Mouse (Mus musculus) hindbrain, embryonic 10.5 days (tissue): ENCODE data around the gene Olfr853. TPM values are rescaled to one million over a fixed set of nuclear protein-coding genes. Genes with fewer than 3 reads are reported as not detected.

Source experiments
- DNase-seq: peaks from one replicate; pipeline ENCODE4 v3.0.0-alpha.2; 2017; ENCODE audit warnings: low spot score
- H3K27ac ChIP-seq: fragments of 300-500 bp; sonication (generic); 2 replicates; pipeline ENCODE4 v1.5.1; 2016; ENCODE audit warnings: mild to moderate bottlenecking, moderate library complexity
- H3K27me3 ChIP-seq: fragments of 300-500 bp; sonication (generic); 2 replicates; pipeline ENCODE4 v1.6.1; 2016; ENCODE audit warnings: mild to moderate bottlenecking; ENCODE audit not compliant: poor library complexity, insufficient read depth, severe bottlenecking
- H3K36me3 ChIP-seq: fragments of 300-500 bp; sonication (generic); 2 replicates; pipeline ENCODE4 v1.6.1; 2016; ENCODE audit warnings: mild to moderate bottlenecking, moderate library complexity
- H3K4me1 ChIP-seq: fragments of 300-500 bp; sonication (generic); replicated peaks from 2 replicates; pipeline ENCODE4 v1.6.1; 2016; ENCODE audit warnings: mild to moderate bottlenecking
- H3K4me3 ChIP-seq: fragments of 300-500 bp; sonication (generic); 2 replicates; pipeline ENCODE4 v1.5.1; 2016; ENCODE audit warnings: mild to moderate bottlenecking, moderate library complexity
- H3K9me3 ChIP-seq: fragments of 300-500 bp; sonication (generic); 2 replicates; pipeline ENCODE4 v1.6.1; 2016; ENCODE audit warnings: mild to moderate bottlenecking, moderate library complexity
- WGBS: fragments of 180-500 bp; shearing (Covaris S2); methylation state at CpG from one replicate; pipeline ENCODE4 v1.1.7; 2016; 5-methylcytosine and 5-hydroxymethylcytosine counted together
- polyA plus RNA-seq: library from polyadenylated mRNA; unstranded; fragments of >200 nt; fragmentation: Nextera tagmentation; extraction: Ambion mirVana; gene quantifications from 2 replicates; pipeline ENCODE4 v1.2.1, GENCODE M21; 2016

Gene Olfr853
- polyA plus RNA-seq, result not detected in 2 replicates

GRCm38 (mm10) chr9:19540976-19541375, at the start of gene Olfr853:
TSS of gene Olfr853 (minus strand) at chr9:19541076.
- no peaks in the 10 kb centered on the region for H3K36me3 ChIP-seq
- H3K9me3 ChIP-seq, result peaks cover 28% of the 10 kb centered on the region; the same call in 1 of the 2 replicates
- no peaks in the 10 kb centered on the region for H3K27me3 ChIP-seq
- H3K4me3 ChIP-seq, result no peak within 1 kb of the TSS
- WGBS, result 85% methylated on average over 1 of the region's 1 CpGs
- no peaks in the 10 kb centered on the region for H3K4me1 ChIP-seq
- no peak within 1 kb of the TSS for H3K27ac ChIP-seq
- no peak for DNase-seq

DNA sequence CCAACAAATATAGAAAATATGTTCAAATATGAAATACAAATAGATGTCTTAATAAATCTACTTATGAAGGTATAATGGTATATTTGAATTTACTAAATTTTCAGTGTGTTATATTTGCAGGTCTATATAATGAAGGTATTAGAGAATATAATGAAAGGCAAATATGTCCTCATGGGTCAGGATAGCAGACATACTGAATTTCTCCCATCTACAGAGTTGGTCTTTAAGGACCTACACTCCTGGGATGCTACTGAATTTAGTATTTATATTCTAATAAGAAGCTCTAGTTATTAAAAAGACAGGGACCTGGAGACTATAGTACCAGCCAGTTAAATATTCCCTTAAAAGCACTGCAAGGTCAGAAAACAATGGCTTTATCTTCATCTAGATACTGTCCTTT, 41.4 kb upstream of the Olfr853 start, which contains the start of gene Olfr855:
Gene Olfr855 (plus strand): TSS at position 301 of the 400 bp plus-strand sequence.
- DNase-seq, result no peak
- no peak within 1 kb of the TSS for H3K4me3 ChIP-seq
- no peaks in the 10 kb centered on the region for H3K4me1 ChIP-seq
- no peaks in the 10 kb centered on the region for H3K27me3 ChIP-seq
- peaks cover 10% of the 10 kb centered on the region; the same call in 1 of the 2 replicates for H3K9me3 ChIP-seq
- H3K27ac ChIP-seq, result no peak within 1 kb of the TSS
- no peaks in the 10 kb centered on the region for H3K36me3 ChIP-seq

GRCm38 (mm10) chr9:19567282-19567681, 26.4 kb upstream of the Olfr853 start, which contains the start of gene Olfr854:
TSS of gene Olfr854 (minus strand) at chr9:19567382.
- Histone ChIP-seq H3K9me3 (peaks cover 11% of the 10 kb centered on the region), H3K27ac (no peak within 1 kb of the TSS), H3K27me3 (no peaks in the 10 kb centered on the region), H3K4me3 (no peak within 1 kb of the TSS), H3K36me3 (no peaks in the 10 kb centered on the region), H3K4me1 (no peaks in the 10 kb centered on the region)
- 76% methylated on average over 1 of the region's 1 CpGs for WGBS
- DNase-seq, result no peak

- Histone ChIP-seq H3K36me3 (no peaks in the 10 kb centered on the region), H3K9me3 (peaks cover 31% of the 10 kb centered on the region), H3K27ac (no peak within 1 kb of the TSS), H3K4me3 (no peak within 1 kb of the TSS), H3K4me1 (no peaks in the 10 kb centered on the region), H3K27me3 (no peaks in the 10 kb centered on the region)
- DNase-seq, result no peak
Observed at GRCm38 (mm10) chr9:19492995-19493394, 47.9 kb downstream of the Olfr853 start, which contains the start of gene Olfr851. TSS of gene Olfr851 (plus strand) at chr9:19493295.

Other genes with a start within 250 kb of the Olfr853 start
- not detected in 2 replicates for gene Olfr844, start 224.7 kb downstream of the Olfr853 start, polyA plus RNA-seq
- gene Olfr845, start 204.6 kb downstream of the Olfr853 start, polyA plus RNA-seq, result not detected in 2 replicates
- not detected in 2 replicates for gene Olfr846, start 177.1 kb downstream of the Olfr853 start, polyA plus RNA-seq
- not detected in 2 replicates for gene Olfr847, start 162.4 kb downstream of the Olfr853 start, polyA plus RNA-seq
- gene Olfr849, start 100.8 kb downstream of the Olfr853 start, polyA plus RNA-seq, result not detected in 2 replicates
- not detected in 2 replicates for gene Olfr850, start 62.8 kb downstream of the Olfr853 start, polyA plus RNA-seq
- gene Olfr851, start 47.8 kb downstream of the Olfr853 start, polyA plus RNA-seq, result not detected in 2 replicates
- not detected in 2 replicates for gene Olfr854, start 26.3 kb upstream of the Olfr853 start, polyA plus RNA-seq
- not detected in 2 replicates for gene Olfr855, start 41.5 kb upstream of the Olfr853 start, polyA plus RNA-seq
- gene Zfp317, start 81.0 kb upstream of the Olfr853 start, polyA plus RNA-seq, result 35.3 and 36.0 TPM in 2 replicates
- gene Olfr857, start 168.4 kb upstream of the Olfr853 start, polyA plus RNA-seq, result not detected in 2 replicates
- gene Olfr58, start 239.2 kb upstream of the Olfr853 start, polyA plus RNA-seq, result not detected in 2 replicates